Mouse (Mus musculus): ENCODE results near the gene Kcnh7. TPM values are rescaled to one million over a fixed set of nuclear protein-coding genes. Genes with fewer than 3 reads are reported as not detected.
A peak's percentile ranks its signal among the peaks of the same experiment; 100 is the strongest.

Gene Kcnh7
- polyA plus RNA-seq, 1 experiment from 2014 or later: 0.59 TPM

- Histone ChIP-seq H3K4me3 (replicated peaks) (no peak overlapping the region), H3K27me3 (replicated peaks) (no peaks in the 10 kb centered on the region), H3K27ac (no peak overlapping the region), H3K36me3 (no peaks in the 10 kb centered on the region), H3K4me2 (replicated peaks) (no peak overlapping the region), H3K4me1 (replicated peaks) (no peaks in the 10 kb centered on the region), H3K9ac (no peak overlapping the region), H3K9me3 (no peaks in the 10 kb centered on the region)
- ATAC-seq: peak; percentile 62
- WGBS: 47% methylated on average over 7 of the region's 7 CpGs
Measured at GRCm38 (mm10) chr2:62654519-62655338, 529.4 kb downstream of the Kcnh7 start.

- ATAC-seq: 0 out of 2 replicates have a peak, but pooled peaks have one; percentile 28
- 71% methylated on average over 4 of the region's 4 CpGs for WGBS
- Histone ChIP-seq H3K9me3 (no peaks in the 10 kb centered on the region), H3K27ac (no peak overlapping the region), H3K4me2 (replicated peaks) (no peak overlapping the region), H3K4me3 (replicated peaks) (no peak overlapping the region), H3K27me3 (replicated peaks) (no peaks in the 10 kb centered on the region), H3K36me3 (no peaks in the 10 kb centered on the region), H3K9ac (no peak overlapping the region), H3K4me1 (replicated peaks) (no peaks in the 10 kb centered on the region)
Measured at GRCm38 (mm10) chr2:62652466-62652865, 531.6 kb downstream of the Kcnh7 start.

- H3K27me3 ChIP-seq (replicated peaks): no peaks in the 10 kb centered on the region
- H3K9me3 ChIP-seq: no peaks in the 10 kb centered on the region
- WGBS: 55% methylated on average over 4 of the region's 4 CpGs
- no peaks in the 10 kb centered on the region for H3K4me1 ChIP-seq (replicated peaks)
- H3K36me3 ChIP-seq: no peaks in the 10 kb centered on the region
- H3K4me3 ChIP-seq (replicated peaks): no peak overlapping the region
- no peak overlapping the region for H3K27ac ChIP-seq
- no peak overlapping the region for H3K4me2 ChIP-seq (replicated peaks)
- no peak overlapping the region for H3K9ac ChIP-seq
- ATAC-seq: peak; percentile 81
Measured at GRCm38 (mm10) chr2:62651890-62652289, 532.2 kb downstream of the Kcnh7 start.

GRCm38 (mm10) chr2:62646671-62647289 lies 537.3 kb downstream of the Kcnh7 start:
- peaks cover 5% of the 10 kb centered on the region; the same call in 1 of the 2 replicates for H3K4me1 ChIP-seq (replicated peaks)
- peak overlapping the region; percentile 48 for H3K4me3 ChIP-seq (replicated peaks)
- peak overlapping the region; percentile 62 for H3K4me2 ChIP-seq (replicated peaks)
- 22% methylated on average over 6 of the region's 6 CpGs for WGBS
- H3K9me3 ChIP-seq: no peaks in the 10 kb centered on the region
- no peaks in the 10 kb centered on the region for H3K36me3 ChIP-seq
- H3K27ac ChIP-seq: peak overlapping the region; percentile 72
- no peak overlapping the region for H3K9ac ChIP-seq
- peak; percentile 15 for ATAC-seq
- no peaks in the 10 kb centered on the region for H3K27me3 ChIP-seq (replicated peaks)

- no peaks in the 10 kb centered on the region for H3K27me3 ChIP-seq (replicated peaks)
- H3K4me2 ChIP-seq (replicated peaks): peak within 1 kb of the TSS; percentile 62
- H3K4me3 ChIP-seq (replicated peaks): peak within 1 kb of the TSS; percentile 48
- H3K9me3 ChIP-seq: no peaks in the 10 kb centered on the region
- H3K36me3 ChIP-seq: no peaks in the 10 kb centered on the region
- under 1% methylated on average over 30 of the region's 30 CpGs for WGBS
- H3K27ac ChIP-seq: peak within 1 kb of the TSS; percentile 72
- ATAC-seq: peak; percentile 94
- H3K4me1 ChIP-seq (replicated peaks): peaks cover 5% of the 10 kb centered on the region; the same call in 1 of the 2 replicates
- H3K9ac ChIP-seq: peak within 1 kb of the TSS; percentile 56
Measured at GRCm38 (mm10) chr2:62646014-62646645, 538.0 kb downstream of the Kcnh7 start, which contains the start of gene Ifih1. Gene Ifih1 (minus strand): TSS chr2:62646255.

- Histone ChIP-seq H3K36me3 (no peaks in the 10 kb centered on the region), H3K4me1 (replicated peaks) (peaks cover 5% of the 10 kb centered on the region; the same call in 1 of the 2 replicates), H3K4me2 (replicated peaks) (peak overlapping the region; percentile 62), H3K9me3 (no peaks in the 10 kb centered on the region), H3K27me3 (replicated peaks) (no peaks in the 10 kb centered on the region), H3K4me3 (replicated peaks) (peak overlapping the region; percentile 48), H3K27ac (peak overlapping the region; percentile 72; the same call in 1 of the 2 replicates), H3K9ac (peak overlapping the region; percentile 56)
- ATAC-seq: peak; percentile 57
- 37% methylated on average over 12 of the region's 12 CpGs for WGBS
Measured at GRCm38 (mm10) chr2:62645475-62645874, 538.6 kb downstream of the Kcnh7 start.

DNA sequence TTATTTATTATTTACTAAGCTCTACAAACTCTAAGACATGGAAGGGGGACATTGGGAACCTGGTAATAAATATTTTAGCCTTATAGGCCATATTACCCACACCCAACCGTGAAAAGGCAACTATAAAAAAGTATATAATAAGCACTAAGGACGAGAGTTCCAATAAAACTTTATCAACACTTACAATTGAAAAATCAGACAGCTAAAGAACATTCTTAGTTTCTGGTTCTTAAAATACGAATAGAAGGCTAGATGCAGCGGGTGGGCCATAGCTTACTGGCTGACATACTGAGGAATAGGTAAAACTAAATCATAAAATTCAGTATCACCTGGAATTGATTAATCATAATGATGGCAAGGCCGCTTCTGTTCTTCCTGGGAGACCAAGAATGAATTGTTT lies 539.2 kb downstream of the Kcnh7 start:
- no peaks in the 10 kb centered on the region for H3K9me3 ChIP-seq
- no peak overlapping the region for H3K27ac ChIP-seq
- H3K27me3 ChIP-seq (replicated peaks): no peaks in the 10 kb centered on the region
- H3K4me2 ChIP-seq (replicated peaks): peak overlapping the region; percentile 62; the same call in 1 of the 2 replicates
- H3K9ac ChIP-seq: no peak overlapping the region
- 91% methylated on average over 5 of the region's 5 CpGs for whole genome bisulfite sequencing
- ATAC-seq: no peak
- H3K4me1 ChIP-seq (replicated peaks): peaks cover 5% of the 10 kb centered on the region; the same call in 1 of the 2 replicates
- 0 out of 2 replicates have a peak overlapping the region, but pooled peaks have one; percentile 48 for H3K4me3 ChIP-seq (replicated peaks)
- no peaks in the 10 kb centered on the region for H3K36me3 ChIP-seq

Measured in intestine, embryonic 15.5 days (tissue).